Mouse (Mus musculus) liver, embryonic 14.5 days (tissue): Measurements from ENCODE around the gene Ocln.

Experiments
- CTCF ChIP-seq: IDR thresholded peaks from 2 replicates; pipeline ENCODE4 v1.5.1; 2016; ENCODE audit warnings: antibody characterized with exemption, low read depth, control low read depth
- EP300 ChIP-seq: IDR thresholded peaks from 2 replicates; pipeline ENCODE4 v1.6.1; 2016; ENCODE audit warnings: antibody characterized with exemption, low read depth

GRCm38 (mm10) chr13:100495337-100495736 lies 57.2 kb downstream of the Ocln start:
- TF ChIP-seq EP300 (no peak), CTCF (no peak)
